Comparison of ENCODE assay signal across 9 mouse cellular contexts in genomic region chr7:73533457-73533856, GRCm38 (mm10). TPM values are rescaled to one million over a fixed set of nuclear protein-coding genes. Genes with fewer than 3 reads are reported as not detected.
DNase-seq lines count a peak whose midpoint lies in the region; ATAC-seq lines count a peak whose summit lies in the region.
"Had no signal": no experiment of that assay in that cellular context is flagged by ENCODE, and none has a peak within 500 bp of the region (broad histone marks: within the 10 kb centered on the region; RNA-seq: fewer than 3 reads in every experiment).

No protein-coding gene starts in this region.

- ATAC-seq in midbrain, embryonic 13.5 days, result no peak
- ATAC-seq in intestine, embryonic 15.5 days, result no peak
- no peak for ATAC-seq in stomach, embryonic 15.5 days (ENCODE audit: insufficient read depth, low FRiP score, low read depth)

- H3K36me3 ChIP-seq in midbrain, embryonic 13.5 days, result no peaks in the 10 kb centered on the region
- H3K36me3 ChIP-seq in midbrain, embryonic 10.5 days, result peaks cover 43% of the 10 kb centered on the region
- no peaks in the 10 kb centered on the region for H3K36me3 ChIP-seq in intestine, embryonic 15.5 days
- no peaks in the 10 kb centered on the region for H3K36me3 ChIP-seq in stomach, embryonic 15.5 days

- H3K9ac ChIP-seq in midbrain, embryonic 13.5 days (replicated peaks), result no peak overlapping the region
- H3K9ac ChIP-seq in intestine, embryonic 15.5 days, result peak overlapping the region; percentile 15; the same call in 1 of the 2 replicates
- no peak overlapping the region for H3K9ac ChIP-seq in stomach, embryonic 15.5 days

- no peaks in the 10 kb centered on the region for H3K27me3 ChIP-seq in midbrain, embryonic 13.5 days
- no peaks in the 10 kb centered on the region for H3K27me3 ChIP-seq in midbrain, embryonic 10.5 days (ENCODE audit: low read depth, poor library complexity, severe bottlenecking)
- H3K27me3 ChIP-seq in intestine, embryonic 15.5 days (replicated peaks), result no peaks in the 10 kb centered on the region
- no peaks in the 10 kb centered on the region for H3K27me3 ChIP-seq in stomach, embryonic 15.5 days (replicated peaks)

- 54% methylated on average over 2 of the region's 2 CpGs for WGBS in midbrain, embryonic 13.5 days
- 83% methylated on average over 2 of the region's 2 CpGs for WGBS in midbrain, embryonic 10.5 days
- 49% methylated on average over 2 of the region's 2 CpGs for WGBS in intestine, embryonic 15.5 days
- WGBS in stomach, embryonic 15.5 days, result 32% methylated on average over 2 of the region's 2 CpGs

- peaks cover 68% of the 10 kb centered on the region for H3K4me1 ChIP-seq in midbrain, embryonic 13.5 days (replicated peaks)
- peaks cover 40% of the 10 kb centered on the region for H3K4me1 ChIP-seq in midbrain, embryonic 10.5 days
- H3K4me1 ChIP-seq in intestine, embryonic 15.5 days (replicated peaks), result peaks cover 21% of the 10 kb centered on the region
- peaks cover 25% of the 10 kb centered on the region for H3K4me1 ChIP-seq in stomach, embryonic 15.5 days

- peak overlapping the region; percentile 56; the same call in 1 of the 2 replicates for H3K27ac ChIP-seq in midbrain, embryonic 13.5 days
- no peak overlapping the region; the same call in 1 of the 2 replicates for H3K27ac ChIP-seq in midbrain, embryonic 10.5 days (replicated peaks)
- peak overlapping the region; percentile 62 for H3K27ac ChIP-seq in intestine, embryonic 15.5 days
- peak overlapping the region; percentile 55 for H3K27ac ChIP-seq in stomach, embryonic 15.5 days

- H3K9me3 ChIP-seq in midbrain, embryonic 13.5 days, result no peaks in the 10 kb centered on the region
- no peaks in the 10 kb centered on the region for H3K9me3 ChIP-seq in midbrain, embryonic 10.5 days (replicated peaks)
- no peaks in the 10 kb centered on the region for H3K9me3 ChIP-seq in intestine, embryonic 15.5 days
- H3K9me3 ChIP-seq in stomach, embryonic 15.5 days, result no peaks in the 10 kb centered on the region

- DNase-seq in adrenal gland, postnatal 36 days, result peak; percentile 48 to 61
- no peak for DNase-seq in adrenal gland, postnatal 4 days (ENCODE audit: low spot score in 2 of 2)
- no peak for DNase-seq in midbrain, embryonic 10.5 days (ENCODE audit: low spot score)
- DNase-seq in T-cell, adult 2 months (ENCODE audit: low spot score), result no peak
- no peak for DNase-seq in embryo, embryonic 11 days

- H3K4me2 ChIP-seq in midbrain, embryonic 13.5 days (replicated peaks), result no peak overlapping the region
- H3K4me2 ChIP-seq in intestine, embryonic 15.5 days (replicated peaks), result peak overlapping the region; percentile 12; the same call in 1 of the 2 replicates
- H3K4me2 ChIP-seq in stomach, embryonic 15.5 days, result no peak overlapping the region

- H3K4me3 ChIP-seq in midbrain, embryonic 13.5 days (replicated peaks), result no peak overlapping the region
- no peak overlapping the region for H3K4me3 ChIP-seq in midbrain, embryonic 10.5 days
- no peak overlapping the region for H3K4me3 ChIP-seq in intestine, embryonic 15.5 days (replicated peaks)
- H3K4me3 ChIP-seq in stomach, embryonic 15.5 days (replicated peaks), result no peak overlapping the region
- H3K4me3 ChIP-seq: erythroblast, embryonic 14.5 days had no signal

RNA-seq across cellular contexts. Expression of gene Chd2, which starts 8.2 kb away (rescaled TPM):
- total RNA-seq in adrenal gland, postnatal 36 days (2021), result 10 to 100 TPM; 40.9 to 41.6 TPM
- total RNA-seq in adrenal gland, postnatal 4 days (2021), result 10 to 100 TPM; 63.5 to 69.1 TPM
- polyA plus RNA-seq in midbrain, embryonic 13.5 days (2015; fragmentation: Nextera tagmentation; extraction: Ambion mirVana), result 48.5 and 57.4 TPM in 2 replicates
- polyA plus RNA-seq in midbrain, embryonic 10.5 days (2016; fragmentation: Nextera tagmentation; extraction: Ambion mirVana), result 39.6 and 48.3 TPM in 2 replicates
- 39.3 and 46.0 TPM in 2 replicates for polyA plus RNA-seq in intestine, embryonic 15.5 days (2015; fragmentation: Nextera tagmentation; extraction: Ambion mirVana)
- 43.3 and 48.8 TPM in 2 replicates for polyA plus RNA-seq in stomach, embryonic 15.5 days (2015; fragmentation: Nextera tagmentation; extraction: Ambion mirVana)

Comparison
In these comparisons a context has a peak if more than half of its experiments do, and no peak if none do; other contexts are left out.
1. DNase-seq: peak in adrenal gland, postnatal 36 days (2 of 2); none in adrenal gland, postnatal 4 days (0 of 2), midbrain, embryonic 10.5 days (single experiment), T-cell, adult 2 months (single experiment) and embryo, embryonic 11 days (single experiment).